Mouse (Mus musculus) heart, adult 2 months (tissue): Measurements from ENCODE around the gene Gda. TPM values are rescaled to one million over a fixed set of nuclear protein-coding genes. Genes with fewer than 3 reads are reported as not detected.

Experiments
- DNase-seq, 2 experiments: peaks; one replicate each; pipeline ENCODE4 v3.0.0; 2021
- H3K27ac ChIP-seq: fragments of 200-600 bp; 2 replicates; pipeline ENCODE4 v1.8.1; 2022
- H3K27me3 ChIP-seq: fragments of 200-500 bp; 2 replicates; pipeline ENCODE4 v1.6.1; 2012; ENCODE audit warnings: mild to moderate bottlenecking, low read length, inconsistent platforms, mixed read lengths; ENCODE audit not compliant: control insufficient read depth, insufficient read depth
- H3K36me3 ChIP-seq: fragments of 200-500 bp; 2 replicates; pipeline ENCODE4 v1.6.1; 2012; ENCODE audit warnings: low read length, inconsistent platforms; ENCODE audit not compliant: control insufficient read depth, insufficient read depth
- H3K4me1 ChIP-seq: fragments of 200-500 bp; 2 replicates; pipeline ENCODE4 v1.6.1; 2011; ENCODE audit warnings: low read length; ENCODE audit not compliant: control insufficient read depth, insufficient read depth
- H3K4me3 ChIP-seq: fragments of 200-600 bp; 2 replicates; pipeline ENCODE4 v1.8.1; 2022
- H3K79me2 ChIP-seq: fragments of 200-500 bp; replicated peaks from 2 replicates; pipeline ENCODE4 v1.6.1; 2012; ENCODE audit warnings: mild to moderate bottlenecking, inconsistent platforms, low read length, moderate library complexity, mixed read lengths; ENCODE audit not compliant: control insufficient read depth, insufficient read depth
- H3K9ac ChIP-seq: fragments of 200-500 bp; 2 replicates; pipeline ENCODE4 v1.6.1; 2012; ENCODE audit warnings: low read depth, mild to moderate bottlenecking, control low read depth, inconsistent platforms, low read length, mixed read lengths
- CTCF ChIP-seq: fragments of 200-600 bp; IDR thresholded peaks from 2 replicates; pipeline ENCODE4 v1.8.1; 2022; ENCODE audit warnings: antibody characterized with exemption, mild to moderate bottlenecking, moderate library complexity
- EP300 ChIP-seq: fragments of 200-500 bp; IDR thresholded peaks from 2 replicates; pipeline ENCODE4 v1.6.1; 2011; ENCODE audit warnings: low read depth, low read length, control low read depth; ENCODE audit not compliant: insufficient read depth
- POLR2A ChIP-seq: fragments of 200-500 bp; IDR thresholded peaks from 2 replicates; pipeline ENCODE4 v1.6.1; 2011; ENCODE audit warnings: mild to moderate bottlenecking, low read depth, low read length, control low read depth; ENCODE audit not compliant: insufficient read depth
- WGBS: fragments of 180-500 bp; shearing (Covaris S2); methylation state at CpG from one replicate; pipeline ENCODE4 v1.1.7; 2018; 5-methylcytosine and 5-hydroxymethylcytosine counted together
- intact Hi-C: fragments of 180-260 bp; cut with DNase I; formaldehyde crosslinking; loops from one replicate; pipeline ENCODE4 v1.15.1; 2025
- polyA plus RNA-seq: library from polyadenylated mRNA; depleted of rRNA; stranded (reverse); fragments of >200 nt; gene quantifications from 2 replicates; pipeline ENCODE4 v1.2.3, GENCODE M21; 2012
- total RNA-seq, 2 experiments: library from RNA; stranded (reverse); gene quantifications; 2 replicates each; pipeline ENCODE4 v1.2.3; 2021

Gda gene
- total and polyA plus RNA-seq, 3 experiments = 4.3 to 38.7 (median 17.5) TPM

- intact Hi-C loops = no loop called here
- Histone ChIP-seq H3K36me3 (no peaks in the 10 kb centered on the region), H3K4me1 (no peaks in the 10 kb centered on the region), H3K9ac (no peak overlapping the region), H3K27me3 (no peaks in the 10 kb centered on the region), H3K79me2 (no peaks in the 10 kb centered on the region), H3K4me3 (no peak overlapping the region), H3K27ac (peak overlapping the region; percentile 1)
- DNase-seq = peak in 1 of 2 experiments; percentile 15
- TF ChIP-seq EP300 (no peak), CTCF (peak; percentile 45)
- 39% methylated on average over 3 of the region's 3 CpGs for WGBS
Observed at GRCm38 (mm10) chr19:21439141-21439737, 34.0 kb downstream of the Gda start.

- intact Hi-C loops = no loop called here
- WGBS = 78% methylated on average over 3 of the region's 3 CpGs
- no peak for TF ChIP-seq POLR2A
- no peak for TF ChIP-seq CTCF
- no peak for TF ChIP-seq EP300
- no peak for DNase-seq
- no peaks in the 10 kb centered on the region; the same call in 1 of the 2 replicates for H3K36me3 ChIP-seq
- H3K79me2 ChIP-seq = no peaks in the 10 kb centered on the region
- no peaks in the 10 kb centered on the region for H3K27me3 ChIP-seq
- no peak overlapping the region for H3K9ac ChIP-seq
- no peak overlapping the region for H3K4me3 ChIP-seq
- H3K27ac ChIP-seq = no peak overlapping the region
- no peaks in the 10 kb centered on the region for H3K4me1 ChIP-seq
Observed at GRCm38 (mm10) chr19:21436566-21436965, 36.7 kb downstream of the Gda start.

GRCm38 (mm10) chr19:21433348-21433747 lies 39.9 kb downstream of the Gda start:
- no peaks in the 10 kb centered on the region for H3K4me1 ChIP-seq
- no peaks in the 10 kb centered on the region for H3K79me2 ChIP-seq
- no peaks in the 10 kb centered on the region for H3K27me3 ChIP-seq
- no peak overlapping the region for H3K9ac ChIP-seq
- 86% methylated on average over 4 of the region's 4 CpGs for WGBS
- no peak overlapping the region for H3K27ac ChIP-seq
- DNase-seq = no peak
- TF ChIP-seq POLR2A (no peak), CTCF (no peak), EP300 (no peak)
- H3K36me3 ChIP-seq = no peaks in the 10 kb centered on the region; the same call in 1 of the 2 replicates
- H3K4me3 ChIP-seq = no peak overlapping the region
- intact Hi-C loops = no loop called here

- TF ChIP-seq POLR2A = no peak
- H3K4me1 ChIP-seq = no peaks in the 10 kb centered on the region
- H3K36me3 ChIP-seq = no peaks in the 10 kb centered on the region; the same call in 1 of the 2 replicates
- intact Hi-C loops = no loop called here
- WGBS = 77% methylated on average over 2 of the region's 2 CpGs
- no peak overlapping the region for H3K27ac ChIP-seq
- DNase-seq = no peak
- no peaks in the 10 kb centered on the region for H3K79me2 ChIP-seq
- H3K4me3 ChIP-seq = no peak overlapping the region
- no peak overlapping the region for H3K9ac ChIP-seq
- no peaks in the 10 kb centered on the region for H3K27me3 ChIP-seq
Observed at GRCm38 (mm10) chr19:21432879-21433278, 40.4 kb downstream of the Gda start.

GRCm38 (mm10) chr19:21432286-21432685 lies 41.0 kb downstream of the Gda start:
- Histone ChIP-seq H3K4me1 (no peaks in the 10 kb centered on the region), H3K27ac (no peak overlapping the region), H3K79me2 (no peaks in the 10 kb centered on the region), H3K36me3 (no peaks in the 10 kb centered on the region; the same call in 1 of the 2 replicates), H3K9ac (no peak overlapping the region), H3K4me3 (no peak overlapping the region), H3K27me3 (no peaks in the 10 kb centered on the region)
- TF ChIP-seq EP300 (no peak), POLR2A (no peak), CTCF (no peak)
- intact Hi-C loops = no loop called here
- DNase-seq = no peak
- WGBS = 87% methylated on average over 3 of the region's 3 CpGs

GRCm38 (mm10) chr19:21425391-21425790 lies 47.9 kb downstream of the Gda start:
- intact Hi-C loops = no loop called here

More at GRCm38 (mm10) chr19:21425391-21425790, 47.9 kb downstream of the Gda start:
- H3K9ac ChIP-seq = no peak overlapping the region
- H3K27ac ChIP-seq = no peak overlapping the region
- H3K36me3 ChIP-seq = no peaks in the 10 kb centered on the region
- TF ChIP-seq POLR2A = no peak
- TF ChIP-seq EP300 = no peak
- no peak for TF ChIP-seq CTCF
- no peak for DNase-seq
- H3K27me3 ChIP-seq = no peaks in the 10 kb centered on the region
- no peaks in the 10 kb centered on the region for H3K4me1 ChIP-seq
- no peaks in the 10 kb centered on the region for H3K79me2 ChIP-seq
- no peak overlapping the region for H3K4me3 ChIP-seq
- 68% methylated on average over 4 of the region's 4 CpGs for WGBS
